Mouse (Mus musculus): Measurements from ENCODE around the gene 9530003J23Rik. TPM values are rescaled to one million over a fixed set of nuclear protein-coding genes. Genes with fewer than 3 reads are reported as not detected.
A peak's percentile ranks its signal among the peaks of the same experiment; 100 is the strongest.

The 9530003J23Rik gene
- polyA plus RNA-seq, 1 experiment: not detected

DNA sequence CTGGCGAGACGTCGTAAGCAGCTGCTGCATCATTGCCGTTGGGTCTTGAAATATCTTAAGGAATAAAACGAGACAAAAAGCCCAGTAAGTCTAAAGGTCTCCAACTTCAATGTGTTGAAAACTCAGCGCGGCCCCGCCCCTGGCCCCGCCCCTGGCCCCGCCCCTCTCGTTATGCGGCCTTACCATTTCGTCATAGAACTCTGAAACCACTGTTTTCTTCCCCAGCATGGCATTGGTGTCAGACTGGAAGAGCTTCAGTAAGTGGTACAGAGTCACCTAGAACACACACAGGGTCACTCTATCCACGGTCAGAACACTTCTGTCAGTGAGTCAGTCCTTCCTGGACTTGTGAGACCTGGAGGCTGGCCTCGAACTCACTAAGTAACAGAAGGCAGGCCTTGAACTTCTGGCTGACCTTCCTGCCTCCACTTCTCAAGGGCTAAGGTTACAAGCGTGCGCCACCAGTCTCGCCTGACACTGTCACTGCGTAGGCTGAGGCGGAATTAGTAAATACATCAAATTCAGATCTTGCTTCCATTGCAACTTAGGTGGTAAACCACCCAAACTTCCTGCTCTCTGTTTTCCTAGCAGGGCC lies 21.2 kb downstream of the 9530003J23Rik start:
- Histone ChIP-seq H3K36me3 (ENCODE audit: control insufficient read depth, insufficient read depth) (peaks cover 35% of the 10 kb centered on the region), H3K4me3 (no peak overlapping the region), H3K4me2 (ENCODE audit: low read depth) (no peak overlapping the region), H3K79me2 (ENCODE audit: control insufficient read depth, insufficient read depth) (peaks cover 5% of the 10 kb centered on the region), H3ac (ENCODE audit: control insufficient read depth, insufficient read length) (no peak overlapping the region), H3K27me3 (ENCODE audit: control insufficient read depth, insufficient read depth, insufficient read length) (no peaks in the 10 kb centered on the region)
- TF ChIP-seq MAX (IDR thresholded peaks at IDR 0.05; ENCODE audit: low read depth) (no peak), POLR2AphosphoS2 (IDR thresholded peaks at IDR 0.05; ENCODE audit: insufficient read length, low read depth) (no peak), REST (IDR thresholded peaks at IDR 0.05; ENCODE audit: insufficient read depth, insufficient read length) (no peak), POLR2A (IDR thresholded peaks at IDR 0.05; ENCODE audit: insufficient read length, low read depth) (no peak)

DNA sequence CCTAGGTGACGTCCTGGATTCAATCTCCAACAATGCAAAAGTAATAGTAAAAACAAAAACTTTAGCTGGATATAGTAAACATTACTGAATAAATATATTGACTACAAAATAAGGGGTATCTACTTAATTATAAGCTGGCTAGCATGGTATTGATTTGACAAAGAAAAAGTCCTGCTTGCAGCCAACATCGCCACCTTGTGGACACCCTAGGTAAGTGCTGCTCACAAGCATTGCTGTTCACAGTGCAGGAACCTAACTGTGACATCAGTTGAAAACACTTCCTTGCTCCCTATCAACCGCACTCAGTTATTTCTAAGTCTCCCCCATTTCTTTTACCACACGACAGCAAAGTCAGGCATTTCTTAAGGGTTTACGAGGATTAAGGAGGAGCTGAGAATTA lies 21.7 kb downstream of the 9530003J23Rik start:
- TF ChIP-seq TCF3 (IDR thresholded peaks at IDR 0.05; ENCODE audit: insufficient read length, low read depth) (no peak), MYOD1 (IDR thresholded peaks at IDR 0.05; ENCODE audit: control insufficient read depth in 1 of 3, insufficient read length in 2 of 3, low read depth in 2 of 3) (no peak), SRF (IDR thresholded peaks at IDR 0.05; ENCODE audit: control insufficient read depth, insufficient read length, low read depth) (no peak), POLR2A (IDR thresholded peaks at IDR 0.05; ENCODE audit: insufficient read length, low read depth) (no peak), E2F4 (IDR thresholded peaks at IDR 0.05; ENCODE audit: insufficient read depth) (no peak), TCF12 (IDR thresholded peaks at IDR 0.05; ENCODE audit: insufficient read depth, poor library complexity, severe bottlenecking) (no peak), USF1 (IDR thresholded peaks at IDR 0.05; ENCODE audit: low read depth) (no peak), MYOG (IDR thresholded peaks at IDR 0.05; ENCODE audit: control insufficient read depth in 1 of 3, insufficient read depth in 1 of 3, insufficient read length in 2 of 3, low read depth in 2 of 3) (no peak), MAX (IDR thresholded peaks at IDR 0.05; ENCODE audit: low read depth) (no peak)
- Histone ChIP-seq H3ac (ENCODE audit: control insufficient read depth, insufficient read length) (no peak overlapping the region), H3K36me3 (ENCODE audit: control insufficient read depth, insufficient read depth) (peaks cover 30% of the 10 kb centered on the region), H3K4me3 (no peak overlapping the region), H3K27me3 (ENCODE audit: control insufficient read depth, insufficient read depth, insufficient read length) (no peaks in the 10 kb centered on the region), H3K79me2 (ENCODE audit: control insufficient read depth, insufficient read depth) (no peaks in the 10 kb centered on the region), H3K4me2 (ENCODE audit: low read depth) (no peak overlapping the region)

DNA sequence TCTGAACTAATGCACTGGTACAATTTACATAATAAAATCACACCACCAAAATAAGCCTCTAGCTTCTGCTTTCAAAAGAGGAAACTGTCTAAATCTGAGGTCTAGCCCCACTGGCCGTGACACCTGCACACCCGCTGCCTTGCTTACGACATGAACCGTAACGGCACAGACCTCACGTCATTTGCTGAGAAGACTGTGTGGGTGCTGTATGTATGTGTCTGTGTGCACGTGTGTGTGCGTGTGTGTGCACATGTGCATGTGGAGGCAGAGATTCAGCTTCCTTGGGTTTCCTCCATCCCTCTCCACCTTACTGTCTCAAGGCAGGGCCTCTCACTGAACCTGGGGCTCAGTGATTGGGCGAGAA lies 22.4 kb downstream of the 9530003J23Rik start:
- Histone ChIP-seq H3ac (ENCODE audit: control insufficient read depth, insufficient read length) (no peak overlapping the region), H3K4me3 (no peak overlapping the region), H3K27me3 (ENCODE audit: control insufficient read depth, insufficient read depth, insufficient read length) (no peaks in the 10 kb centered on the region), H3K79me2 (ENCODE audit: control insufficient read depth, insufficient read depth) (no peaks in the 10 kb centered on the region), H3K36me3 (ENCODE audit: control insufficient read depth, insufficient read depth) (peaks cover 30% of the 10 kb centered on the region), H3K4me2 (ENCODE audit: low read depth) (no peak overlapping the region)
- TF ChIP-seq MYOG (IDR thresholded peaks at IDR 0.05; ENCODE audit: control insufficient read depth in 1 of 3, insufficient read depth in 1 of 3, insufficient read length in 2 of 3, low read depth in 2 of 3): no peak
- no peak for TF ChIP-seq E2F4 (IDR thresholded peaks at IDR 0.05; ENCODE audit: insufficient read depth)
- TF ChIP-seq REST (IDR thresholded peaks at IDR 0.05; ENCODE audit: insufficient read depth, insufficient read length): no peak
- no peak for TF ChIP-seq TCF3 (IDR thresholded peaks at IDR 0.05; ENCODE audit: insufficient read length, low read depth)
- no peak for TF ChIP-seq POLR2A (IDR thresholded peaks at IDR 0.05; ENCODE audit: insufficient read length, low read depth)
- no peak for TF ChIP-seq CEBPB (IDR thresholded peaks at IDR 0.05; ENCODE audit: insufficient read depth, poor library complexity, severe bottlenecking)
- TF ChIP-seq SRF (IDR thresholded peaks at IDR 0.05; ENCODE audit: control insufficient read depth, insufficient read length, low read depth): no peak
- TF ChIP-seq MAX (IDR thresholded peaks at IDR 0.05; ENCODE audit: low read depth): no peak

GRCm38 (mm10) chr10:117215409-117216131 lies 22.9 kb downstream of the 9530003J23Rik start:
- Histone ChIP-seq H3K4me3 (no peak overlapping the region), H3K4me2 (ENCODE audit: low read depth) (no peak overlapping the region), H3K27me3 (ENCODE audit: control insufficient read depth, insufficient read depth, insufficient read length) (no peaks in the 10 kb centered on the region), H3K79me2 (ENCODE audit: control insufficient read depth, insufficient read depth) (no peaks in the 10 kb centered on the region), H3K36me3 (ENCODE audit: control insufficient read depth, insufficient read depth) (peaks cover 27% of the 10 kb centered on the region), H3ac (ENCODE audit: control insufficient read depth, insufficient read length) (no peak overlapping the region)
- TF ChIP-seq USF1 (IDR thresholded peaks at IDR 0.05; ENCODE audit: low read depth) (no peak), REST (IDR thresholded peaks at IDR 0.05; ENCODE audit: insufficient read depth, insufficient read length) (no peak)

GRCm38 (mm10) chr10:117211023-117211422 lies 27.5 kb downstream of the 9530003J23Rik start:
- H3ac ChIP-seq (ENCODE audit: control insufficient read depth, insufficient read length): no peak overlapping the region
- peak; percentile 89 for TF ChIP-seq USF1 (IDR thresholded peaks at IDR 0.05; ENCODE audit: low read depth)
- no peak for TF ChIP-seq REST (IDR thresholded peaks at IDR 0.05; ENCODE audit: insufficient read depth, insufficient read length)
- no peak for TF ChIP-seq TCF3 (IDR thresholded peaks at IDR 0.05; ENCODE audit: insufficient read length, low read depth)
- peak; percentile 72 for TF ChIP-seq CEBPB (IDR thresholded peaks at IDR 0.05; ENCODE audit: insufficient read depth, poor library complexity, severe bottlenecking)
- H3K79me2 ChIP-seq (ENCODE audit: control insufficient read depth, insufficient read depth): no peaks in the 10 kb centered on the region

More at GRCm38 (mm10) chr10:117211023-117211422, 27.5 kb downstream of the 9530003J23Rik start:
- Histone ChIP-seq H3K4me3 (no peak overlapping the region), H3K4me2 (ENCODE audit: low read depth) (peak overlapping the region; percentile 70), H3K27me3 (ENCODE audit: control insufficient read depth, insufficient read depth, insufficient read length) (no peaks in the 10 kb centered on the region), H3K36me3 (ENCODE audit: control insufficient read depth, insufficient read depth) (peaks cover 4% of the 10 kb centered on the region)

All from myocyte (in vitro differentiated cells).